Mouse (Mus musculus) C2C12 (cell line): ENCODE data around the gene Vmn1r1.
"Not testable (repeated sequence)": the region's sequence is repeated elsewhere in the genome, so short reads cannot be mapped to it uniquely, and the experiment has no call there.

Experiments
- CTCF ChIP-seq: IDR thresholded peaks from one replicate; pipeline ENCODE4 v1.5.1; 2011; ENCODE audit not compliant: control insufficient read depth, insufficient read depth, insufficient read length
- MAX ChIP-seq: IDR thresholded peaks from one replicate; pipeline ENCODE4 v1.6.1; 2011; ENCODE audit warnings: mild to moderate bottlenecking, control low read depth
- USF1 ChIP-seq: IDR thresholded peaks from one replicate; pipeline ENCODE4 v1.6.1; 2011; ENCODE audit warnings: low read depth, mild to moderate bottlenecking, control low read depth, moderate library complexity

DNA sequence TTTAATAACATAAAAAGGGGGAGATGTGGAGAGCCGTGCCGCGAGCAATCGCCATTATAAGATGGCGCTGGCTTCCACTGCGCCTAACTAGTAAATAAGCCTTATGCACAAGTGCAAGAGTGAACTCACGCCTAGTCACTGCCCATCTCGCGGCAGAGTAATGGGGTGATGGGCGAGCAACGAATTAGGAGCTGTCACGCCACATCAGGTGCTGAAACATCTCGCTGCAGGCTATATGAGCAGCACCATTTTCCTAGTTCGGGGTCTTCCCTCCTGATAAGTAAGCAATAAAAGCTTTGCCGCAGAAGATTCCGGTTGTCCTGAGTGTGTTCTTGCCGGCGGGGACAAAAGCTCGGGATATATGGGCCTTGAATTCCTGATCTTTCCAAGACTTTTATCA, 12.7 kb upstream of the Vmn1r1 start:
- not testable (repeated sequence) for TF ChIP-seq CTCF, USF1, MAX
